Mouse (Mus musculus): ENCODE data around the gene Glg1.
"Not testable (repeated sequence)": the region's sequence is repeated elsewhere in the genome, so short reads cannot be mapped to it uniquely, and the experiment has no call there.

Glg1 gene

GRCm38 (mm10) chr8:111252487-111253112 is 6.4 kb downstream of the Glg1 start:
- in situ Hi-C loops (cut with MboI, MseI): loop anchor here (5.0 kb wide), 1 partner anchor 75 kb away; no protein-coding TSS in a partner anchor

GRCm38 (mm10) chr8:111250111-111250510 is 8.9 kb downstream of the Glg1 start:
- in situ Hi-C loops (cut with MboI, MseI): loop anchor here (5.0 kb wide), 1 partner anchor 73 kb away; no protein-coding TSS in a partner anchor

GRCm38 (mm10) chr8:111248136-111248535 is 10.9 kb downstream of the Glg1 start:
- in situ Hi-C loops (cut with MboI, MseI): no loop called here

- in situ Hi-C loops (cut with MboI, MseI): not testable (repeated sequence)
These were observed 12.2 kb downstream of the Glg1 start for GRCm38 (mm10) chr8:111246864-111247263.

- in situ Hi-C loops (cut with MboI, MseI): no loop called here
These were observed 12.7 kb downstream of the Glg1 start for GRCm38 (mm10) chr8:111246287-111246830.

- in situ Hi-C loops (cut with MboI, MseI): no loop called here
These were observed 21.7 kb downstream of the Glg1 start for GRCm38 (mm10) chr8:111237301-111237700.

- in situ Hi-C loops (cut with MboI, MseI): no loop called here
These were observed 25.3 kb downstream of the Glg1 start for GRCm38 (mm10) chr8:111233730-111234129.

GRCm38 (mm10) chr8:111224153-111224552 is 34.9 kb downstream of the Glg1 start:
- in situ Hi-C loops (cut with MboI, MseI): loop anchor here (25.0 kb wide), 1 partner anchor 1788 kb away; no protein-coding TSS in a partner anchor

- in situ Hi-C loops (cut with MboI, MseI): loop anchor here (25.0 kb wide), 1 partner anchor 1794 kb away; no protein-coding TSS in a partner anchor
These were observed 40.9 kb downstream of the Glg1 start for GRCm38 (mm10) chr8:111218107-111218506.

GRCm38 (mm10) chr8:111213406-111213805 is 45.6 kb downstream of the Glg1 start:
- in situ Hi-C loops (cut with MboI, MseI): loop anchor here (25.0 kb wide), 1 partner anchor 1799 kb away; no protein-coding TSS in a partner anchor

- in situ Hi-C loops (cut with MboI, MseI): loop anchor here (25.0 kb wide), 1 partner anchor 1801 kb away; no protein-coding TSS in a partner anchor
These were observed 47.8 kb downstream of the Glg1 start for GRCm38 (mm10) chr8:111211180-111211579.

GRCm38 (mm10) chr8:111209874-111210273 is 49.1 kb downstream of the Glg1 start:
- in situ Hi-C loops (cut with MboI, MseI): loop anchor here (25.0 kb wide), 1 partner anchor 1802 kb away; no protein-coding TSS in a partner anchor

GRCm38 (mm10) chr8:111206321-111206720 is 52.7 kb downstream of the Glg1 start:
- in situ Hi-C loops (cut with MboI, MseI): loop anchor here (25.0 kb wide), 1 partner anchor 1806 kb away; no protein-coding TSS in a partner anchor

GRCm38 (mm10) chr8:111205033-111205432 is 54.0 kb downstream of the Glg1 start:
- in situ Hi-C loops (cut with MboI, MseI): loop anchor here (25.0 kb wide), 1 partner anchor 1807 kb away; no protein-coding TSS in a partner anchor

GRCm38 (mm10) chr8:111203341-111203740 is 55.7 kb downstream of the Glg1 start:
- in situ Hi-C loops (cut with MboI, MseI): loop anchor here (25.0 kb wide), 1 partner anchor 1809 kb away; no protein-coding TSS in a partner anchor

- in situ Hi-C loops (cut with MboI, MseI): no loop called here
These were observed 61.0 kb downstream of the Glg1 start for GRCm38 (mm10) chr8:111197966-111198365.

GRCm38 (mm10) chr8:111196181-111196580 is 62.8 kb downstream of the Glg1 start:
- in situ Hi-C loops (cut with MboI, MseI): no loop called here

GRCm38 (mm10) chr8:111188594-111189211 is 70.3 kb downstream of the Glg1 start:
- in situ Hi-C loops (cut with MboI, MseI): no loop called here

- in situ Hi-C loops (cut with MboI, MseI): no loop called here
These were observed 71.5 kb downstream of the Glg1 start for GRCm38 (mm10) chr8:111187470-111187869.

- in situ Hi-C loops (cut with MboI, MseI): no loop called here
These were observed 73.5 kb downstream of the Glg1 start for GRCm38 (mm10) chr8:111185472-111185947.

GRCm38 (mm10) chr8:111171661-111172060 is 87.4 kb downstream of the Glg1 start:
- in situ Hi-C loops (cut with MboI, MseI): no loop called here

GRCm38 (mm10) chr8:111157617-111158016 is 101.4 kb downstream of the Glg1 start:
- in situ Hi-C loops (cut with MboI, MseI): no loop called here
